Mouse (Mus musculus): ENCODE results near the gene Msantd2.

The Msantd2 gene

DNA sequence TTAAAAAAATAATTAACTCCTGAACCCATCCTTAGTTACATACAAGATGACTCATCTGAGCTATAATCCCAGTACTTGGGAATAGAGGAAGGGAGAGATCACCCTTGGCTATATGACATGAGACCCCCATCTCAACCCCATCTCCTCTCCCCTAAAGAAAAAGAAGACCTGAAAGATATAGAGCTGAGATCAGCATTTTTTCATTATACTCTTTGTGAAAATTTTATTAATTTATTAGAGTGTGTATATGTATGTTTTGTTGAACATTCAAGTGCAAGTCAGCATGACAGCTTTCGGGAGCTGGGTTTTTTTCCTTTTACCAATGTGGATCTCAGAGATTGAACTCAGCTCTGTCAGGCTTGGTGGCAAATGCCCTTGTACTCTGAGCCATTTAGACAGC, 12.1 kb downstream of the Msantd2 start:
- DNase-seq (ENCODE audit: low read depth in 2 of 2, low spot score in 2 of 2) = no peak

GRCm38 (mm10) chr9:37504348-37504747, 15.2 kb downstream of the Msantd2 start:
- DNase-seq (ENCODE audit: low read depth in 2 of 2, low spot score in 2 of 2) = no peak

DNA sequence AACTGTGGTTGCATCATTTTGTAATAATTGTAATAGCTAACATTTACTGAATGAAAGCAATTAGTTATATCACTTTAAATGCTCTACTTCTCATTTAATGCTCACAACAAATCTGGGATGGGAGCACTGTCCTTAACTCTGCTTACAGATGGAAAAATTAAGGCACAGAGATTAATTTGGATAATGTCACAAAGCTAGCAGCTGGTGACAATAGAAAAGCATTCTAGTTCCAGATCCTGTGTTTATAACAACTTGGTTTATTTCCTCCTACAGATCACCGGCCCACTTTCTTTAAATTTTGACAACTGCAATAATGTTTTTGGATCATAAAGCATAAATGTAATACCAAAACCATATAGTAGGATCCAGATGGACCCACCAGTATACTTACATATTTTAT, 16.9 kb downstream of the Msantd2 start:
- no peak for DNase-seq (ENCODE audit: low read depth in 2 of 2, low spot score in 2 of 2)

DNA sequence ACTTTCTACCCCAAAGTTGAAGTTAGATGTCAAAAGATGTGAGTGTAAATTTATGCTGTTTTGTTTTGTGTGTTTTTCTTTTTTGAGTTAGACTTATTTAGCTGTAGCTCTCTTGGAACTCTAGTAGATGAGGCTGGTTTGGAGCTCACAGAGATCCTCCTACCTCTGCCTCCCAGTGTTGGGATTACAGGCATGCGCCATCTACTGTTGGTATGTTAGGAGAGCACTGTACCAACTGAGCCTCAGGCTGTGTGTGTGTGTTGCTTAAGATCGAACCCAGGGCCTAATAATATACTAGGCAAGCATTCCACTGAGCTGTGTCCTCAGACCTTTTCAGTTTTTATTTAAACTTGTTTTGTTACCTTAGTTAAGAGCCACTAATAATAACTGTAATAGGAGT, 23.0 kb downstream of the Msantd2 start:
- DNase-seq (ENCODE audit: low read depth in 2 of 2, low spot score in 2 of 2) = no peak

- no peak for DNase-seq (ENCODE audit: low read depth in 2 of 2, low spot score in 2 of 2)
Measured at GRCm38 (mm10) chr9:37514456-37514855, 25.3 kb downstream of the Msantd2 start.

- no peak for DNase-seq (ENCODE audit: low read depth in 2 of 2, low spot score in 2 of 2)
Measured at GRCm38 (mm10) chr9:37517467-37517866, 28.3 kb downstream of the Msantd2 start.

GRCm38 (mm10) chr9:37518991-37519390, 29.9 kb downstream of the Msantd2 start:
- DNase-seq (ENCODE audit: low read depth in 2 of 2, low spot score in 2 of 2) = no peak

GRCm38 (mm10) chr9:37519995-37520394, 30.9 kb downstream of the Msantd2 start:
- no peak for DNase-seq (ENCODE audit: low read depth in 2 of 2, low spot score in 2 of 2)

- no peak for DNase-seq (ENCODE audit: low read depth in 2 of 2, low spot score in 2 of 2)
Measured at GRCm38 (mm10) chr9:37525461-37525860, 36.3 kb downstream of the Msantd2 start.

DNA sequence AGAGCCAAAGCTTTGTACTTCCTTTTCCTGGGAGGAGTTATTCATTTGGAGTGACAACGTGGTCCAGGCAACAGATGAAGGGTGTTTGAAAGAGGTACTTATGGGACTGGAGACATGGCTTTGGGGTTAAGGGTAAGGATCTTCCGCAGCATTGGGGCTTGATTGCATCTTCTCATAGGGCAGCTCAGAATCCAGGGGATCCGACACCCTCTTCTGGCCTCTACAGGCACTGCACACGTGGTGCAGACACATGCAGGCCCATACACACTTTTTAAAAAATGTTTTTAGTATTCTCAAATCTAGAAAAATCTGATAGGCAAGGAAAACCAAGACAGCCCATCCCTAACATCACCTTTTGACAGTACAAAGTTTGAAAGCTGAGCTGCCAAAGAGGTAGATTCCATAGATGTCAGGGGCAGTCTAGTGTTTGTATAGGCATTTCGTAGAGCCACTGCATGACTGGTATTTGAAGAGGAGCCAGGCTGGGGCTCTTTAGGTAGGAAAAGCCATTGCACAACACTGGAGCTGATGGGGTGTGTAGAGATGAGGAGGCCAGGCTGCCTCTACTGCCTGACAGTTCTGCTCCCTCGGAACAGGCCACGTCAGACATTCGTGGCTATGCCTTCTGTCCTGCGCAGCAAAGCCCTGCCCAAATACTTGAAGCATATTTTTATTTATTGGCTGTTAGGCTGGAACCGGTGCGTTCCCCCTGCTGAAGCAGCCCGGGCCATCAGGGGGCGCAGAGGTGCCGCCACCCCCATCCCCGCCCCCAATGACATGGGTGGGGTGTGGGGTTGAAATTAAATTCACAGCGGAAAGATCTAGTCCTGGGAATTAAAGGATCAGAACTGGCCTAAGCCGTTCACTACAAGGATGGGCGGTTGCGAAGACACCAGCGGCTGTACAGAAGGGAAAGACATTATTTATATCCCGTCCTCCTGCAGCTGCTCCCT, 37.6 kb downstream of the Msantd2 start:
- DNase-seq (ENCODE audit: low read depth in 2 of 2, low spot score in 2 of 2) = no peak

GRCm38 (mm10) chr9:37527396-37528224, 38.5 kb downstream of the Msantd2 start, which contains the start of gene Esam:
TSS of gene Esam (plus strand) at chr9:37528078.
- no peak for DNase-seq (ENCODE audit: low read depth in 2 of 2, low spot score in 2 of 2)

DNA sequence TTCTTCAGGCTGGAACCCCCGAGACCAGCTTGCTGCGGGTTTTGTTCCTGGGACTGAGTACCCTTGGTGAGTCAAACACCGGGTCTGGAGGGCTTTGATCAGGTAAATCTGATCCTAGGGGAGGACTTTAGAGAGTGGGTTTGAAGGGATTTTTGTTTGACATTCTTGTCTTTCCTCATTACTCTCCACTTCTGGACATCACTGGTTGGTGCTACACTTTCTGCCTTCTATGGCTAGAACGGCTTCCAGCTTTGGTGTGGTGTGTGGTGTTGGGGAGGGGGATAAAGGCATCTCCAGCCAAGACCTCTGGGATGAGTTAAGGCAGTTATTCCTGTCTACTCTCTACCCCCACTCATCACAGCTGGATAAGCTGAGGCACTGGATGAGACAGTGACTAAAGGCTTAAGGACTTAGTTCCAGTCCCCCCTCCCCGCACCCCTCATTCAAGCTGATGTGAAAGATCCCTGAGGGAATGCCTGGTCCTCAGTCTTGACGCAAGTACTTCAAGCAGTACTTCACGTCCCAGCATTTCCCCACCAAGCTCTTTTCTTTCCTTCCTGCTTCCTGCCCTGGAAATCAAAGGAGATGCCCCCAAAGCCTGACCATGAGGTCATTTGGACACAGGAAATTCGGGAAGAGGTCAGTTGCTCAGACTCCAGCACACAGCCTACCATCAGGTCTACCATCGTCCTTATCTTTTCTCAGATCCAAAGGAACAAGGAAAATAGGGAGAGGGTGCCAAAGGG, 39.3 kb downstream of the Msantd2 start:
- DNase-seq (ENCODE audit: low read depth in 2 of 2, low spot score in 2 of 2) = no peak

- no peak for DNase-seq (ENCODE audit: low read depth in 2 of 2, low spot score in 2 of 2)
Measured at GRCm38 (mm10) chr9:37530031-37530887, 41.1 kb downstream of the Msantd2 start.

DNA sequence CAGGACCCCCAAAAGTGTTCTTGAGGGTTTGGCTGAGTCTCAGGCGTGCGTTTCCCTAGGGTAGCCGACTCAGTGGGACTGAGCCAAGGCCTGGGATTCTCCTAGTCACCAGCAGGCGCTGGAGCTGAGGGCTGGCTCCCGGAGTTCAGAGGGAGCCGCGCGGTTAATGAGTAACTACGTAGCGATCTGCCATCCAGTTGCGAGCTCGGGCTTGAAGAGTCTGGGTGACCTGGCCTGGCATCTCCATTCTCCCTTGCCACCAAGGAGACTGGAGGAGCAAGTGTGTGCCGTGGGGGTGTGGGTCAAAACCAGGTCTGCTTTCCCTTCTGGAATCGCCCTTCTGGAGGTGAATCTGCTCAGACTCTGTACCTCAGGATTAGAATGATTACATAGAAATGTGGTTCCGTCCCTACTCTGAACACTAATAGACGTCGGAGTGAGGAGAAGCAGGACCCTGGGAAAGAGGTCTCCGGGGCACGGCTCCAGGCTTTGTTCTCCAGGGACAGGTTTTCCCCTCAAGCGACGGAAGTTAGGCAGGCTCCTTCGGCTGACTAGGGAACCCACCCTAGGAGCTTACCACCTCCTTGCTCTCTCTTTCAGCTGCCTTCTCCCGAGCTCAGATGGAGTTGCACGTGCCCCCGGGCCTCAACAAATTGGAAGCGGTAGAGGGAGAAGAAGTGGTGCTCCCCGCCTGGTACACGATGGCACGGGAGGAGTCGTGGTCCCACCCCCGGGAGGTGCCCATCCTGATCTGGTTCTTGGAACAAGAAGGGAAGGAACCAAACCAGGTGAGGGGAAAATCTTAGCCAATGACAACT, 42.0 kb downstream of the Msantd2 start:
- DNase-seq (ENCODE audit: low read depth in 2 of 2, low spot score in 2 of 2) = no peak

DNA sequence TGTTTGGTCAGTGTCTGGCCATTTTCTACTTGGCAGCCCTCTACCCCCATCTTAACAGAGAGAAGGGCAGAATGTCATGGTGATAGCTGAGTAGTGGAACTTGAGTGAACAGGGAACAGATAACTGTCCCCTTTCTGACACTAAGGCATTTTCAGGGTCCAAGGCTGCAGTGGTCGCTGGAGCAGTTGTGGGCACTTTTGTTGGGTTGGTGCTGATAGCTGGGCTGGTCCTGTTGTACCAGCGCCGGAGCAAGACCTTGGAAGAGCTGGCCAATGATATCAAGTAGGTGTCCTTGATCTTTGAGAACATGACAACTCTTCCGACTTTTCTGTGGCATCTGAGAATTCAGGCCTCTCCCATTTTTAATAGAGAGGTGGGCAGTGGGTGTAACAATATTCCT, 47.7 kb downstream of the Msantd2 start:
- DNase-seq (ENCODE audit: low read depth in 2 of 2, low spot score in 2 of 2) = no peak

DNA sequence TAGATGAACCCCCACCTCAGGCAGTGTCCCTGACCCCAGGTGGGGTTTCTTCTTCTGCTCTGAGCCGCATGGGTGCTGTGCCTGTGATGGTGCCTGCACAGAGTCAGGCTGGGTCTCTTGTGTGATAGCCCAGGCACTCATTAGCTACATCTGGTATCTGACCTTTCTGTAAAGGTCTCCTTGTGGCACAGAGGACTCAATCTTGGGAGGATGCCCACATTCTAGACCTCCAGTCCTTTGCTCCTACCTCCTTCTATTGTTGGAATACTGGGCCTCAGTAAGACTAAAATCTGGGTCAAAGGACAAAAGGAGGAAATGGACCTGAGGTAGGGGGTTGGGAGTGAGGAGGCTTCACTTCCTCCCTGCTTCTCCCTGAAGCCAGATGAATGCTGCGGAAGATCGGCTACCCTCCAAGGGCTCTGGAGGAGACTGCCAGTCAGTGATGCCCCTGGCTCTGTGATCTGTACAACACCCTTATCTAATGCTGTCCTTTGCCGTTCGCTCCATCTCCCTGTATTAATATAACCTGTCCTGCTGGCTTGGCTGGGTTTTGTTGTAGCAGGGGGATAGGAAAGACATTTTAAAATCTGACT, 48.6 kb downstream of the Msantd2 start:
- no peak for DNase-seq (ENCODE audit: low read depth in 2 of 2, low spot score in 2 of 2)

GRCm38 (mm10) chr9:37539170-37540025, 50.3 kb downstream of the Msantd2 start, which contains the start of gene Vsig2:
TSS of gene Vsig2 (plus strand) at chr9:37539255.
- no peak for DNase-seq (ENCODE audit: low read depth in 2 of 2, low spot score in 2 of 2)

DNA sequence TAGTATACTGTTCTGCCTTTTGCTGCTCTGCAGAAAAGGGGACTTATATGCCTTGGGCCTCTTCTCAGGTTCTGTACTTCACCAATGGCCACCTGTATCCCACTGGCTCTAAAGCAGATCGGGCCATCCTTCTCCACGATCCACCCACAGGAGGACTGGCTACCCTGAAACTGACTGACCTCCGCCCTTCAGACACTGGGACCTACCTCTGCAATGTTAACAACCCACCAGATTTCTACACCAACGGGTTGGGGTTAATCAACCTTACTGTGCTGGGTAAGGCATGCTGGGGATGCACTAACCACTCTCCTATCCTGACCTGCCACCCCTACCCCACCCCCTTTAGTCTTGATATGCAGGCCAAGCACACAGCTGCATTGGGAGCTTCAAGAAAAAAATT, 51.1 kb downstream of the Msantd2 start:
- no peak for DNase-seq (ENCODE audit: low read depth in 2 of 2, low spot score in 2 of 2)
